Mouse (Mus musculus) olfactory bulb, adult 2 months (tissue): Measurements from ENCODE around the gene Hist1h3c.

Experiments
- CTCF ChIP-seq: fragments of 200-500 bp; IDR thresholded peaks from 2 replicates; pipeline ENCODE4 v1.5.1; 2012; ENCODE audit warnings: low read depth, mild to moderate bottlenecking, low read length, moderate library complexity; ENCODE audit not compliant: insufficient read depth
- POLR2A ChIP-seq: fragments of 200-500 bp; IDR thresholded peaks from 2 replicates; pipeline ENCODE4 v1.6.1; 2012; ENCODE audit warnings: mild to moderate bottlenecking, low read depth, low read length, moderate library complexity; ENCODE audit not compliant: insufficient read depth

- TF ChIP-seq POLR2A (no peak), CTCF (no peak)
Measured at GRCm38 (mm10) chr13:23695514-23695913, 49.9 kb downstream of the Hist1h3c start, which contains the start of gene Hist1h1t.
